Mouse (Mus musculus) adrenal gland, adult (tissue): ENCODE results near the gene Stip1.
"Not testable (repeated sequence)": the region's sequence is repeated elsewhere in the genome, so short reads cannot be mapped to it uniquely, and the experiment has no call there.

Experiments
- DNase-seq, 2 experiments: peaks; one replicate each; pipeline ENCODE4 v3.0.0; 2022 to 2023; ENCODE audit warnings: low spot score in 1 of 2; ENCODE audit not compliant: inconsistent age in 2 of 2

Stip1 gene

DNA sequence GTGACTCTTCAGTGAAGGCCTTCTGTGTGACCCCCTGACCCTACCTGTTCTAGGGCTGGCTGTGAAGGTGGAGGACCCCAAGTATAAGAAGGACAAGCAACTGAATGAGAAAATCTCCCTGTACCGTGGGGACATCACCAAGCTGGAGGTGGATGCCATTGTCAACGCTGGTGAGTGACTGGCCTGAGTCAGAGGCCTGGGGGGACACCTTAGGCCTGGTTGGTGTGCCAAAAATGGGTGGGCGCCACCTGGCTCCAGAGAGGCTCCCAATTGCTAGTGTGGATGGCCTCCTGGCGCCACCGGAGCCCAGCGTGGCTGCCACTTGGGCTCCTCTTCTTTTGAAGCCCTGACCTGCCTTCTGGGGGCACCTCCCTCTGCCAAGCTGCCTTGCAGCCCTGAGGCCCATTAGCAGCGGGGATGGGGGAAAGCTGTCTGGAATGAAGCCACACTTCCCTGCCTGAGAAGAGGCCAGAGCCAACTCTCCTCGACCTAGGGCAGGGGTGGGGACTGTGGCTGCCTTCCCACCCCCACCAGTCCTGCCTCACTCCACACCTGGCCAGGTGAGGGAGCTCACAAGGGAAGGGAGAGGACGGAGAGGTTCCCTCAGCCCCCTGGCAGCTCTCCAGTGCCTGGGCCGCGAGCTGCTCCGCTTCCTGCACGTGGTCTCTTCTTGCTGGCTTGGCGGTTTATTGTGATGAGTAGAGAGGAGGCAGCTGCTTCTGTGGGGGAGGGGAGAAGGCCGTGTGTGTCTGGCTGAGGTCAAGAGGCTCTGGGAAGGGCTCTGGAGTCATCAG, 26.5 kb upstream of the Stip1 start:
- peak in 1 of 2 experiments; percentile 55 for DNase-seq

DNA sequence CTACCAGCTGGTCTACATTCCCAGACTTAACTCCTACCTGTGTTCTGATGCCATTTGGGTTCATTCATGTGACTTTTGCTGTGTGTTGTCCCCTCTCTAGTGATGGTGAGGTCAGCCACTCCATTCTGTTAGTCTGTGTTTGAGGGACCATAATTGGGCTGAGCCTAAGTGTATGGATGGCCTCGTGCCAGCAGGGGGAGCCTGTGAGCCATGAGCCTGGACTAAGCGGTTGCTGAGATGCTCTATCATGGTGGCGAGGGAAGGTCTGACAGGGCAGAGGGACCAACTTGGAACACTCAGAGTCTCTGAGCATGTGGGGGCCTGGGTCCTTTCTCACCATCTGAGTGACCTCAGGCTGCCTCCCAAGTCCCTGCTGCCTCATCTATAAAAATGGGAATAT, 24.8 kb upstream of the Stip1 start:
- DNase-seq, result peak; percentile 83 to 93

DNA sequence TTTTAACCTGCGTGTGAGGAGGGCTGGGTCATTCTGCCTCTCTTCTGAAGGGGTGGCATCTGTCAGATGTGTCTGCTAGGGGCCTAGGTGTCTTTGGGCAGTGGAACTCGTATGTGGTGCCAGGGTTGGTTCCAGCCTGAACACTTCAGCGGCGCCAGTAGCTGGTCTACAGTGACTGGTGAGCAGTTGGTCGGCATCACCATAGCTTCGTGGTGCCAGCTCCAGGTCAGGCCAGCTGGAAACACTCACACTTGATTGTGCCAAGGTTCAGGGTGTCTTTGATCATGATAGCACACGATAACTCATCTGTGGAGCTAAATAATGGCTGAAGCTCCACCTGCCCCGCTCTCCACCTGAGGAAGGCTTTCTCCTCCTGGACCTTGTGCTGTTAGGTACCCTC, 23.1 kb upstream of the Stip1 start:
- DNase-seq, result no peak

DNA sequence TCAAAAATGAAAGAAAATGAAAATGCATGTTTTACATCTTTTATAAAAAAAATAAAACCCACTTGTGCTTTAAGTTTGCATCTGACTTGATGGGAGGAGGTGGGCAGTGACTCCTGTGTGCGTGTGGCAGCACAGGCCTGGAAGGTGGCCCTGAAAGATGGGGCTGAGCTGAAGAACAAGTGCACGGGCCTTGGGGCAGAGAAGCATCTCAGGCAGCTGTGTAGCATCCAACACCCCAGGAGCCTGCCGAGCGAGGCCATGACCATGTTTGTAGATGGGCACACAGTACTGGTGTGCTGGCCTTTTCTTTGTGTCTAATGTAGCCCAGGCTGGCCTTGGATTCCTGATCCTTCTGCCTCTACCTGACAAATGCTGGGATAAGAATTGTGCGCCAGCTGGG, 22.3 kb upstream of the Stip1 start:
- DNase-seq, result no peak

DNA sequence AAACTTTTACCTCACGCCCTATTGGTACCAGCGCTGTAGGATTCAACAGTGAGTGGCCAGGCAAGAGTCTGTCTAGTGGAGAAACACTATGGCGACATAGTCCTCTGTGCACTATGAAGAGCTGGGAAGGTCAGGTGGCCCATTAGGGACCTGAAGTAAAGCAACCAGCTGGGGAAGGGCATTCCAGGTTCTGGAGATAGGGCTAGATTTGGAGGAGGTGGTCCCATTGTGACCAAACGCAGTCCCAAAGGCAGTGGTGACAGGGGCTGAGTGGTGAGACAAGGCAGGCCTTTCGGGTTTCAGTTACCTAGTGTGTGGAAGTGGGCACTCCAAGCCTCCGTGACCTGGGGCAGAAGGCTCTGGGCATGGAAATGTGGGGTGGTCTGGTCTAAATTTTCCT, 18.8 kb upstream of the Stip1 start:
- DNase-seq, result no peak

DNA sequence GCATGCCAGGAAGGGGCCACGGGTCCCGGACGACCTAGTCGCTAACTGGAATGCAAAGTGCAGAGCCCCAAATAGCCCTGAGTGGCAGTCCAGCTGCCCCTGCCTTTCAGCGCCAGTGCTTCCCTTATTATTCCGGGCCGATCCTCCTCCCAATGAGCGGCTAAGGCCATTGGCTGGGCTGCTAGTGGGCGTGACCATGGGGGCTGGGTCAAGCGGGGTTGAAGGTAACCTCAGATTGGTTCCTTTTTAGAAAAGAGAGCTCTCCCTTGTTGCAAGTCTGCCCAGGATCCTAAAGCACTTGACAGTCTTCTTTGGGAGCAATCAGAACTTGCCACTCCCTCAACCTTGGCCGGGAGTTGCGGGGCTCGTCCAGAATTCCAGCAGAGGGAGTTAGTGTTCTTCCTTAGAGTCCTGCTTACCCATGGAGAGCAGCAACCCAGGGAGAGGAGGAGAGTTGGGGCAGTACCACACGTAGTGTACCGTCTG, 18.0 kb upstream of the Stip1 start:
- DNase-seq, result peak; percentile 92 to 96

- DNase-seq, result no peak
Observed at GRCm38 (mm10) chr19:7057126-7057721, 17.5 kb upstream of the Stip1 start.

DNA sequence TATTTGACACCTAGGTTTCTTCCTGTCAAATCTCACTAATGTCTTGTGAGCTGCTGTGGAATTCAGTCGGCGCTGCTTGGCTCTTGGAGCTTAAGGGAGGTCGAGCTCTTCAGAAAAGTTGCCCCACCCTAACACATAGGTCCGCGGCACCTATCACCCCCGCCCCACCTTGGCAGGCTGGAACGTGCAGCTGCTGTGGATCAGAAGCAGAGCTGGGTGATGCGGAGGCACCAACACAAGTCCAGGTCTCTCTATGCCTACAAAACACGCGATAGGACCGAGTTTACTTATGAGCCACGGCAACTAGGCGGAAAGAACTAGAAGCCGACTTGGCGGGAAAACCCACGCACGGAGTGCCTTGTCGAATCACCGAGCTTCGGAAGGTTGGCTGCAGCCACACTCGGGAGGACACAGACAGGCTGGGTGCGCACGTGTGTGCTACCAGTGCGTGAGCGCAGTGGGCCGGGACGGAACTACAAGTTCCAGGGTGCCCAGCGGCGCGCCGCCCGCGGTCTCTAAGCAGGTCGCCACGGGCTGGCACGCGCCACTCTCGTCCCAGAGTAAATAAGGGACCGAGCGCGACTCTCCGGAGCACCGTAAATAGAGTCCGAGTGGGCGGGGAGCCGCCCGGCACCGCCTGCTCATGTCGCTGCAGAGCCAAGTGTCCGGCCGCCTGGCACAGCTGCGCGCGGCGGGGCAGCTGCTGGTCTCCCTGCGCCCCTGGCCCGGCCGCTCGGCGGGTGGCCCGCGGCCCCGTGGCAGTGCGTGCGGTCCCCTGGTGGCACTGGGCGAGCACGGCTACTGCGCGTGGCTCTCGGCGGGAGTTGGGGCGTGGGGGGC, 16.7 kb upstream of the Stip1 start, which contains the start of gene Macrod1:
Macrod1 (plus strand) TSS at position 563 of the 840 bp plus-strand sequence.
- peak; percentile 87 to 95 for DNase-seq

DNA sequence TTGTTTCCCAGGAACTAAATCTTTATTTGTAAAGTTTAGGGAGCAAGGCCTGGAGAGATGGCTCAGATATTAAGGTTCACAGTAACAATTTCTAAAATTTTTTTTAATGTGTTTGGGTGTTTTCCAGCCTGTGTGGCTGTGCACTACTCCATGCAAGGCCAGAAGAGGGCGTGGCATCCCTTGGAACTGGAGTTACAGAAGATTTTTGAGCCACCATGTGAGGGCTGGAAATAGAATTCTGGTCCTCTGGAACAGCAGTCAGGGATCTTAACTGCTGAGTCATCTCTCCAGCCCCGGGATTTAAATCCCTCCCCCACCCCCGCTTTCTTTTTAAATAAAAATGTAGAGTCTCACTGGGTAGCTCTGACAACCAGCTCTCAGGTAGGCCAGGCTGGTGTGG, 15.4 kb upstream of the Stip1 start:
- peak in 1 of 2 experiments; percentile 62 for DNase-seq

- peak; percentile 54 to 68 for DNase-seq
Observed at GRCm38 (mm10) chr19:7054772-7055171, 15.0 kb upstream of the Stip1 start.

DNA sequence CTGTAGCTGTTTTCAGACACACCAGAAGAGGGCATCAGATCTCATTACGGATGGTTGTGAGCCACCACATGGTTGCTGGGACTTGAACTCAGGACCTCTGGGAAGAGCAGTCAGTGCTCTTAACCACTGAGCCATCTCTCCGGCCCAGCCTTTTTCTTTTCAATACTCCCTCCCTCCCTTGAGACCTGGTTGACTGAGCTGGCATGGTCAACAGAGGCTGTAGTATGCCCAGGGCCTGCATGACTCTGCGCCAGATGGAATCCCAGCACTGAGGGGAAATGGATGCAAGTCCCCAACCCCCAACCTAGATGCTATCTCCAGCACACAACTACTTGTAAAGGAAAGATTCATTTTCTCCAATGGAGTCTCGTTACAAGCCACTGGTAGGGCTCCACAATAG, 13.6 kb upstream of the Stip1 start:
- not testable (repeated sequence) for DNase-seq

DNA sequence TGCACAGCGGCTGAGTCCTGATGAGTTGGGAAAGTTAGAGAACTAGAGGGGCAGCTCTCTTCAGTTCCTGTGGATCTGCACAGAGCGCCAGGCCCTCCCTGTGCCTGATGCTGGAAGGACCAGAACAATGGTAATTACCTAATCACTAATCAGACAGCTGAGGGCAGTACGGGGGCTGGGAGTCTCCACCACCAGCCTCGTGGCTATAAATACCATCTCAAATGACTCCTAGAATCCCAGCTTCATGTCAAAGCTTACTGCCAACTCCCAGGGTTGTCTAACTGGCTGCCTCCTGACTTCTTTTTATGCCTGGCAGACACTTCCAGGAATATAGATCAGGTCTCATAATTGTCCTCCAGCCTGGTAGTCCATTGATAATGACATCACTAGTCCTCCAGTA, 4.9 kb upstream of the Stip1 start:
- no peak for DNase-seq

GRCm38 (mm10) chr19:7044279-7044678, 4.5 kb upstream of the Stip1 start:
- peak in 1 of 2 experiments; percentile 57 for DNase-seq

GRCm38 (mm10) chr19:7041171-7041570, 1.4 kb upstream of the Stip1 start:
- DNase-seq, result no peak

DNA sequence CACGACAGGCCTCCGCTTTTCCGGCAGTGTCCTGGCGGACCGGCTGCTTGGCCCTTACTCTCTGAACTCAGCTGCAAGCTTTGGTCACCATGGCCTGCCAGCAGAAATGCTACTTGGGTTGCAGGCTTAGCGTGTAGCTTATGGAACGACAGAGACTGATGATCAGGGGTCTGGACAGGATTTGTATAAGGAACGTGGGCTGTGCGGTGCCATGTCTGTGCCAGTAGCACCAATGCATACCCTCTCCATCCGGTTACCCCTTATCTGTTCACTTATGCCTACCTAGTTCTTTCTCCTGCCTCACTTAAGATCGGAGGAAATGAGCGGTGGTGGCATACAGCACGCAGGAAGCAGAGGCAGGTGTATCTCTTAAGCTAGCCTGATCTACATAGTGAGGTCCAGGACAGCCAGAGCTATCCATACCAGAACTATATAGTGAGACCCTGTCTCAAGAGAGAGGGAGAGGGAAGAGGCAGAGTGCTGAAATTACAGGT, 917 bp upstream of the Stip1 start:
- no peak for DNase-seq

DNA sequence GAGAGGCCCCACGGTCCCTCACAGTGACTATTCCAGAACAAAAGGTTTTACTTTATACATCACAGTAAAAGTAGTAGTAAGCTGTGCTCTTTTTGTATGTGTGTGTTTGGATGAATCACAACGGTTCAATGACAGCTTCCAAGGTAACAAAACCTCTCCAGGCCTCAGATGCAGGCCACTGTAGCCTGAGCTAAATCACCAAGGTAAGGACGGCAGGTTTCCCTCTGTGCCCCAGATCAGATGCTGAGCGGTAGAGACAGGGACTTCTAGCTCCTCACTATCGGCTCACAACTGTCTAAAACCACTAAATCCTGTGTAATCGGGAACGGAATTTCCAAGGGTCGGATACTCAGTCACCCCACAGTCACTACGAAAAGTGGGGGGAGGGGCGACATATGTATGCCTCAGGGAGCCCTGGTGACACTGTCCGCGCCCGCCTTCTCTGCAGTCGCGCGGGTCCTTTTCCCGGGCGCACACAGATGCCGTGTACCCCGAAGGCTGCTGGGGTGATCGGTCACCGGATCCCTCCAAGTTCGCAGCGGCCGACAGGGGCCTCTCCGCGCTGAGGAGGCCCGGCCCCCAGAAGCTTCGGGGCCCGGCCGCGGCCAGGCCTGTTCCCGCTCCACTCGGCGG, 563 bp downstream of the Stip1 start:
- peak; percentile 75 to 89 for DNase-seq

DNA sequence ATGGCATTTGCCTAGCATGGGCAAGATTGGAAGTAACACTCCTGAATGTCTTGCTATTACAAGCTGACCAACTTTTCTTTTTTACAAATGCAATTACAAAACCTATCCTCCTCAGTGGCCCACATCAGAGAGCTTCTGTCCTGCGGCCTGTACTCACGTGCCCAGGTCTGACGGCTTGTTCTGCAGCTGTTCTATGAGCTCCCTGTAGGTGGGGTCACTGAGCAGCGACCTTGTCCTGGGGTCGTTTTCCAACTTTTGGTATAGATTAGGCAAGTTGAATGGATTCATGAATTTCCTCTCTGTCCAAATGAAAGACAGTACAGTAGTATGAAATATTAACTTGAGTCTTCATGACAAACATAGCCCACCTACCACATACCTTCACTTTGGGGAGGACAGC, 5.8 kb downstream of the Stip1 start:
- no peak for DNase-seq

- no peak for DNase-seq
Observed at GRCm38 (mm10) chr19:7029531-7029930, 10.2 kb downstream of the Stip1 start.

GRCm38 (mm10) chr19:7020224-7020641, 19.5 kb downstream of the Stip1 start:
- DNase-seq, result peak; percentile 80 to 90

DNA sequence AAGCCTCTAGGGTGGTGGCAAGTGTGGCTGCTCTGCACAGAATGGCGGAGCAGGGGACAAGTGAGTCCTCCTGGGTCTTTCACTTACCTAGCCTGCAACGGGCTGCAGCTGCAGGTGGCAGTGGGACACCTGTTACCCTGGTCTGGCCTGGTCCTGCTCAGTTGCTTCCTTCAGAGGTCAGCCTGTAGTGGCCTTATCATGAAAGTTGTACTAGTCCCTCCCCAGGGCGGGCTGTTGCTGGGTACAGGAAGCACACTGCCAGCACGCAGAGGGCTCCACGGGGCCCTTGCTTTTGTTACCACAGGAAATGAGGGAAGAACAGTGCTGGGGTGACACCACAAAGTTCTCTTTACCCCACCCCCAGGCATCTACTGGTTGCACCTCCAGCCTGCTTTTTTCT, 20.6 kb downstream of the Stip1 start, which contains the start of gene Fermt3:
Fermt3 (minus strand) TSS at position 279 of the 400 bp plus-strand sequence.
- peak; percentile 49 to 69 for DNase-seq

- DNase-seq, result peak in 1 of 2 experiments; percentile 56
Observed at GRCm38 (mm10) chr19:7018546-7018945, 21.2 kb downstream of the Stip1 start.
